Mouse (Mus musculus) neural tube, embryonic 15.5 days (tissue): ENCODE results near the gene Fgfr4. TPM values are rescaled to one million over a fixed set of nuclear protein-coding genes. Genes with fewer than 3 reads are reported as not detected.

ENCODE experiments used
- ATAC-seq: fragments of 200-750 bp; cut with Nextera tagmentation; 2 replicates; pipeline ENCODE4 v1.8.0; 2017; ENCODE audit warnings: mild to moderate bottlenecking, moderate TSS enrichment, moderate library complexity; ENCODE audit not compliant: low FRiP score
- H3K27ac ChIP-seq: fragments of 300-500 bp; sonication (generic); replicated peaks from 2 replicates; pipeline ENCODE4 v1.5.1; 2015; ENCODE audit warnings: mild to moderate bottlenecking, inconsistent platforms
- H3K27me3 ChIP-seq: fragments of 300-500 bp; sonication (generic); replicated peaks from 2 replicates; pipeline ENCODE4 v1.6.1; 2015; ENCODE audit warnings: inconsistent platforms
- H3K36me3 ChIP-seq: fragments of 300-500 bp; sonication (generic); 2 replicates; pipeline ENCODE4 v1.6.1; 2015; ENCODE audit warnings: inconsistent platforms
- H3K4me1 ChIP-seq: fragments of 300-500 bp; sonication (generic); 2 replicates; pipeline ENCODE4 v1.6.1; 2015; ENCODE audit warnings: inconsistent platforms
- H3K4me2 ChIP-seq: fragments of 300-500 bp; sonication (generic); 2 replicates; pipeline ENCODE4 v1.6.1; 2015; ENCODE audit warnings: inconsistent platforms, mild to moderate bottlenecking, moderate library complexity
- H3K4me3 ChIP-seq: fragments of 300-500 bp; sonication (generic); replicated peaks from 2 replicates; pipeline ENCODE4 v1.5.1; 2015; ENCODE audit warnings: mild to moderate bottlenecking, inconsistent platforms
- H3K9ac ChIP-seq: fragments of 300-500 bp; sonication (generic); replicated peaks from 2 replicates; pipeline ENCODE4 v1.6.1; 2015; ENCODE audit warnings: mild to moderate bottlenecking, inconsistent platforms
- H3K9me3 ChIP-seq: fragments of 300-500 bp; sonication (generic); replicated peaks from 2 replicates; pipeline ENCODE4 v1.6.1; 2016; ENCODE audit warnings: inconsistent platforms
- WGBS: fragments of 180-500 bp; shearing (Covaris S2); methylation state at CpG from one replicate; pipeline ENCODE4 v1.1.7; 2015; ENCODE audit warnings: mixed read lengths; 5-methylcytosine and 5-hydroxymethylcytosine counted together
- polyA plus RNA-seq: library from polyadenylated mRNA; unstranded; fragments of >200 nt; fragmentation: Nextera tagmentation; extraction: Ambion mirVana; gene quantifications from 2 replicates; pipeline ENCODE4 v1.2.1, GENCODE M21; 2015

Fgfr4 gene
- 1.7 and 2.2 TPM in 2 replicates for polyA plus RNA-seq

- no peaks in the 10 kb centered on the region for H3K36me3 ChIP-seq
- peaks cover 13% of the 10 kb centered on the region for H3K4me1 ChIP-seq
- peak within 1 kb of the TSS; percentile 51 for H3K4me3 ChIP-seq
- H3K27ac ChIP-seq, result no peak within 1 kb of the TSS
- H3K9ac ChIP-seq, result peak within 1 kb of the TSS; percentile 52
- peak within 1 kb of the TSS; percentile 98 for H3K4me2 ChIP-seq
- under 1% methylated on average over 55 of the region's 68 CpGs for WGBS
- no peaks in the 10 kb centered on the region for H3K9me3 ChIP-seq
- peak; percentile 24; the same call in 1 of the 2 replicates for ATAC-seq
- peaks cover 21% of the 10 kb centered on the region for H3K27me3 ChIP-seq
These were observed at the start of gene Fgfr4 for GRCm38 (mm10) chr13:55152621-55153415. Gene Fgfr4, plus strand, starts transcription at chr13:55152640.

DNA sequence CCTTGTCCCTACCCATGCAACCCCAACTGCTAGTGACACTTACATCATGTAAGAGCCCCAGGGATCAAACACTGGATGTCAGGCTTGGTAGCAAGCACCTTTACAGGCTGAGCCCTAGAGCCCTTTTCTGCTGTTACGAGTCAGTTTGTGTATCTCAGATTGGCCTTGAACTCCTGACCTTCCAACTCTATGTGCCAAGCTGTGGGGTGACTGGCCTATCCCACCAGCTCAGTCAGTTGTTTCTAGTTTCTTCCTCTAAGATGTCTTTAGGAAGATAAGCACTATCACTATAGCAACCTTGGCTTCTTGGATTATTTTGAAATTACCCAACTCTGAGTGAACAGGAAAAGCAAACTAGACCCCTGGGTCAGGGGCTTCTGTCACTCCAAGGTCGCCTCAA lies 49.1 kb upstream of the Fgfr4 start:
- 68% methylated on average over 2 of the region's 2 CpGs for WGBS

GRCm38 (mm10) chr13:55105045-55105952 lies 47.1 kb upstream of the Fgfr4 start, which contains the start of gene Zfp346:
Gene Zfp346, plus strand, starts transcription at chr13:55105311.
- ATAC-seq, result peak; percentile 95
- Histone ChIP-seq H3K27me3 (no peaks in the 10 kb centered on the region), H3K27ac (peak within 1 kb of the TSS; percentile 88)

More for the DNA sequence above, 49.1 kb upstream of the Fgfr4 start:
- H3K4me1 ChIP-seq, result peaks cover 27% of the 10 kb centered on the region
- H3K4me3 ChIP-seq, result no peak overlapping the region
- H3K36me3 ChIP-seq, result peaks cover 10% of the 10 kb centered on the region; the same call in 1 of the 2 replicates
- no peak overlapping the region for H3K9ac ChIP-seq
- no peak overlapping the region for H3K27ac ChIP-seq
- H3K27me3 ChIP-seq, result no peaks in the 10 kb centered on the region
- no peaks in the 10 kb centered on the region for H3K9me3 ChIP-seq
- H3K4me2 ChIP-seq, result no peak overlapping the region
- ATAC-seq, result no peak

DNA sequence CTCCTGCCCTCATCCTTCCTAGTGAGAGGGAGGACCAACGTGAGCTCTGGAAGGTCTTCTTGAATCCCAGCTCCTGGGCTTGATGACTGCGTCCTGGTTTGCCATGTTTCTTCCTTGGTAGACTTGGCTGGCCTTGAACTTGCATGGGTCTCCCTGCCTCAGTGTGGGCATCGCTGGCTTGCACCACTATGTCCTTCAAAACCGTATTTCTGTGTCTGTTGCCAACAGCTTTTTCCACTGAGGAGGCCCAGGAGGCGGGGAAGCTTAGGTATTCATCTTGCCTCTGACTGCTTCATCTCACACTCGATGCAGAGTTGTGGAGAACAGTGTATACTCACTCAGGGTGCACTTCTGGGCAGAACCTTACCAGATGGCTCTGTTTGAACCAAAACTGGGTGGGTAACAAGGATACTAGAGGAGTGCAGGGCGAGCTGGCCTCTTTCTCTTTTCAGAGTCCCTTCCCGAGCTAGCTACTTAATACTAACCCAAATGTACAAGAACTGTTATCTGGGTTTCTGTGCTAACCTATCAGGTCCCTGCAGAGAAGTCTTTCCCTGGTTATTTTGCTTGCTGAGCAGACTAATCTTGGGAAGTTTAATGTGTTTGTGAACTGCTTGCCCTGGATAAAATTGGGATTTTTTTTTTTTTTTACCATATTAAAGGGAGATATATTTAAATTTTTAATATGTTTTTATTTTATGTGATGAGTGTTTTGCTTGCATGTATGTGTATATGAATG lies 46.3 kb upstream of the Fgfr4 start:
- Histone ChIP-seq H3K4me3 (peak overlapping the region; percentile 94), H3K4me1 (peaks cover 18% of the 10 kb centered on the region), H3K27me3 (no peaks in the 10 kb centered on the region), H3K4me2 (peak overlapping the region; percentile 65), H3K36me3 (peaks cover 18% of the 10 kb centered on the region), H3K9ac (peak overlapping the region; percentile 92), H3K27ac (peak overlapping the region; percentile 88), H3K9me3 (no peaks in the 10 kb centered on the region)
- WGBS, result 18% methylated on average over 8 of the region's 8 CpGs
- ATAC-seq, result peak; percentile 6; the same call in 1 of the 2 replicates

More at GRCm38 (mm10) chr13:55105045-55105952, 47.1 kb upstream of the Fgfr4 start, which contains the start of gene Zfp346:
- Histone ChIP-seq H3K36me3 (peaks cover 18% of the 10 kb centered on the region), H3K4me3 (peak within 1 kb of the TSS; percentile 94), H3K9me3 (no peaks in the 10 kb centered on the region), H3K4me2 (peak within 1 kb of the TSS; percentile 65), H3K4me1 (peaks cover 18% of the 10 kb centered on the region), H3K9ac (peak within 1 kb of the TSS; percentile 92)
- WGBS, result under 1% methylated on average over 64 of the region's 66 CpGs

GRCm38 (mm10) chr13:55107116-55107515 lies 45.3 kb upstream of the Fgfr4 start:
- 95% methylated on average over 4 of the region's 4 CpGs for WGBS
- Histone ChIP-seq H3K36me3 (peaks cover 18% of the 10 kb centered on the region), H3K9ac (no peak overlapping the region), H3K9me3 (no peaks in the 10 kb centered on the region), H3K4me3 (no peak overlapping the region), H3K27ac (no peak overlapping the region), H3K27me3 (no peaks in the 10 kb centered on the region), H3K4me2 (no peak overlapping the region), H3K4me1 (peaks cover 18% of the 10 kb centered on the region)
- no peak for ATAC-seq

GRCm38 (mm10) chr13:55107694-55108093 lies 44.7 kb upstream of the Fgfr4 start:
- 89% methylated on average over 8 of the region's 8 CpGs for WGBS

GRCm38 (mm10) chr13:55114375-55114774 lies 38.1 kb upstream of the Fgfr4 start:
- ATAC-seq, result no peak
- Histone ChIP-seq H3K27ac (no peak overlapping the region), H3K9me3 (no peaks in the 10 kb centered on the region), H3K27me3 (no peaks in the 10 kb centered on the region), H3K36me3 (peaks cover 57% of the 10 kb centered on the region), H3K9ac (no peak overlapping the region), H3K4me3 (no peak overlapping the region), H3K4me2 (no peak overlapping the region), H3K4me1 (no peaks in the 10 kb centered on the region)
- WGBS, result 92% methylated on average over 6 of the region's 6 CpGs

More at GRCm38 (mm10) chr13:55107694-55108093, 44.7 kb upstream of the Fgfr4 start:
- Histone ChIP-seq H3K4me3 (no peak overlapping the region), H3K4me1 (peaks cover 18% of the 10 kb centered on the region), H3K9ac (no peak overlapping the region), H3K27ac (no peak overlapping the region), H3K27me3 (no peaks in the 10 kb centered on the region), H3K36me3 (peaks cover 18% of the 10 kb centered on the region), H3K9me3 (no peaks in the 10 kb centered on the region), H3K4me2 (no peak overlapping the region)
- no peak for ATAC-seq

GRCm38 (mm10) chr13:55124903-55125302 lies 27.5 kb upstream of the Fgfr4 start:
- Histone ChIP-seq H3K4me1 (no peaks in the 10 kb centered on the region), H3K4me3 (no peak overlapping the region), H3K36me3 (peaks cover 51% of the 10 kb centered on the region), H3K27ac (no peak overlapping the region), H3K9ac (no peak overlapping the region), H3K4me2 (no peak overlapping the region), H3K9me3 (no peaks in the 10 kb centered on the region), H3K27me3 (no peaks in the 10 kb centered on the region)
- no peak for ATAC-seq
- WGBS, result 95% methylated on average over 6 of the region's 6 CpGs

DNA sequence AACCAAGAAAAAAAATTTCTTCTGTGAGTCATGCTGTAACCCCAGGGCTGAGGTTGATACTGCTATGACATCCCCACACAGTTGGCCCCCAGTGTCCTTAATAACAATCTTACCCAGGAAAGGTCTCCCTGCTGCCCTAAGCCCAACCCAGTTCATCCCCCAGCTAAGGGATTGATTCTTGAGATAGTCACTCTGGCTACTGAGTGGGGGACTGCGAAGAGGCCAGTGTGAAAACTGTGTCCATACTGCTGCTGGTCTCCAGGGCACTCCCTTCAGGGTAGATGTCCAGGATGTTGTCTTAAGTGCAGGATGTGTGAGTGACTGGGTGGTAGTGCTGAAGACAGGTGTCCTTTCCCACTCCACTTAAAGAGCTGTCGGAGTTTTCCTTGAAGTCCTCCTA lies 19.0 kb upstream of the Fgfr4 start, which contains the start of gene Gm17617:
Gm17617 (minus strand) TSS at position 101 of the 400 bp plus-strand sequence.
- peaks cover 42% of the 10 kb centered on the region for H3K36me3 ChIP-seq
- no peak within 1 kb of the TSS for H3K4me2 ChIP-seq
- no peaks in the 10 kb centered on the region for H3K27me3 ChIP-seq
- no peak within 1 kb of the TSS for H3K4me3 ChIP-seq
- ATAC-seq, result no peak
- no peak within 1 kb of the TSS for H3K9ac ChIP-seq
- no peak within 1 kb of the TSS for H3K27ac ChIP-seq
- WGBS, result 96% methylated on average over 2 of the region's 2 CpGs
- no peaks in the 10 kb centered on the region for H3K4me1 ChIP-seq
- no peaks in the 10 kb centered on the region for H3K9me3 ChIP-seq

GRCm38 (mm10) chr13:55135382-55135781 lies 17.1 kb upstream of the Fgfr4 start:
- H3K9me3 ChIP-seq, result no peaks in the 10 kb centered on the region
- 6% methylated on average over 5 of the region's 5 CpGs for WGBS
- ATAC-seq, result no peak
- peaks cover 31% of the 10 kb centered on the region for H3K36me3 ChIP-seq
- H3K4me2 ChIP-seq, result no peak overlapping the region
- H3K27ac ChIP-seq, result no peak overlapping the region
- no peak overlapping the region for H3K9ac ChIP-seq
- no peak overlapping the region for H3K4me3 ChIP-seq
- no peaks in the 10 kb centered on the region for H3K4me1 ChIP-seq
- H3K27me3 ChIP-seq, result no peaks in the 10 kb centered on the region

DNA sequence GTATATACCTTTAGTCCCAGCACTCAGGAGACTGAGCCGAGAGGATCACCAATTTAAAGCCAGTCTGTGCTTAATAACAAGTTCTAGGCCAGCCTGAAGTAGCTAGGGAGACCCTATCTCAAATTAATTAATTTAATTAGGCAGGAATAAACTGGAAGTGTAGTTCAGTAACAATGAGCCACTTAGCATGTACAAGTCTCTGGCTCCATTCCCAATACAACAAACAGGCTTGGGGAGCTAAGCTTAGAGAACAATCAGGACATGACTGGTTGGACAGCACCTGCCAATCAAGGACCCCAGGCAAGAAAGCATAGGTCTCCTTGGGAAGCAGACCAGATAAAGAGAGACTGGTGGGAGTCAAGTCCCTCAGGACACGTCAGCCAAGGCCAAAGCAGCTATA lies 12.2 kb upstream of the Fgfr4 start:
- Histone ChIP-seq H3K36me3 (no peaks in the 10 kb centered on the region), H3K4me2 (no peak overlapping the region)
- ATAC-seq, result no peak

More for the DNA sequence above, 12.2 kb upstream of the Fgfr4 start:
- Histone ChIP-seq H3K27me3 (no peaks in the 10 kb centered on the region), H3K9ac (no peak overlapping the region), H3K4me3 (no peak overlapping the region), H3K9me3 (no peaks in the 10 kb centered on the region), H3K27ac (no peak overlapping the region), H3K4me1 (no peaks in the 10 kb centered on the region)
- WGBS, result 87% methylated on average over 2 of the region's 2 CpGs
